Mouse (Mus musculus) megakaryocyte, embryonic 14.5 days (primary cell): ENCODE results near the gene Gm9837. TPM values are rescaled to one million over a fixed set of nuclear protein-coding genes. Genes with fewer than 3 reads are reported as not detected.
A peak's percentile ranks its signal among the peaks of the same experiment; 100 is the strongest.

Experiments used
- H3K27me3 ChIP-seq: replicated peaks from 2 replicates; pipeline ENCODE3; 2012; ENCODE audit warnings: inconsistent platforms
- H3K36me3 ChIP-seq: replicated peaks from 2 replicates; pipeline ENCODE3; 2012; ENCODE audit warnings: low read length, inconsistent platforms, mixed read lengths
- H3K4me1 ChIP-seq: 2 replicates; pipeline ENCODE4 v1.6.1; 2012; ENCODE audit warnings: inconsistent platforms
- H3K4me3 ChIP-seq: replicated peaks from 2 replicates; pipeline ENCODE3; 2012; ENCODE audit warnings: moderate library complexity, mild to moderate bottlenecking, inconsistent platforms
- H3K9me3 ChIP-seq: 2 replicates; pipeline ENCODE4 v1.6.1; 2012; ENCODE audit warnings: inconsistent platforms
- FLI1 ChIP-seq: IDR thresholded peaks from 2 replicates; pipeline ENCODE4 v1.6.1; 2012; ENCODE audit warnings: low read length, inconsistent platforms, mixed read lengths
- GATA1 ChIP-seq: IDR thresholded peaks from 3 replicates; pipeline ENCODE4 v1.6.1; 2012; ENCODE audit warnings: mixed read lengths, low read length, inconsistent platforms, borderline replicate concordance
- polyA plus RNA-seq: library from polyadenylated mRNA; stranded (reverse); fragments of >175 nt; gene quantifications from 2 replicates; pipeline ENCODE4 v1.2.3, GENCODE M21; 2012; ENCODE audit warnings: low replicate concordance; ENCODE audit not compliant: insufficient read depth

The Gm9837 gene
- polyA plus RNA-seq, 1 experiment = not detected

DNA sequence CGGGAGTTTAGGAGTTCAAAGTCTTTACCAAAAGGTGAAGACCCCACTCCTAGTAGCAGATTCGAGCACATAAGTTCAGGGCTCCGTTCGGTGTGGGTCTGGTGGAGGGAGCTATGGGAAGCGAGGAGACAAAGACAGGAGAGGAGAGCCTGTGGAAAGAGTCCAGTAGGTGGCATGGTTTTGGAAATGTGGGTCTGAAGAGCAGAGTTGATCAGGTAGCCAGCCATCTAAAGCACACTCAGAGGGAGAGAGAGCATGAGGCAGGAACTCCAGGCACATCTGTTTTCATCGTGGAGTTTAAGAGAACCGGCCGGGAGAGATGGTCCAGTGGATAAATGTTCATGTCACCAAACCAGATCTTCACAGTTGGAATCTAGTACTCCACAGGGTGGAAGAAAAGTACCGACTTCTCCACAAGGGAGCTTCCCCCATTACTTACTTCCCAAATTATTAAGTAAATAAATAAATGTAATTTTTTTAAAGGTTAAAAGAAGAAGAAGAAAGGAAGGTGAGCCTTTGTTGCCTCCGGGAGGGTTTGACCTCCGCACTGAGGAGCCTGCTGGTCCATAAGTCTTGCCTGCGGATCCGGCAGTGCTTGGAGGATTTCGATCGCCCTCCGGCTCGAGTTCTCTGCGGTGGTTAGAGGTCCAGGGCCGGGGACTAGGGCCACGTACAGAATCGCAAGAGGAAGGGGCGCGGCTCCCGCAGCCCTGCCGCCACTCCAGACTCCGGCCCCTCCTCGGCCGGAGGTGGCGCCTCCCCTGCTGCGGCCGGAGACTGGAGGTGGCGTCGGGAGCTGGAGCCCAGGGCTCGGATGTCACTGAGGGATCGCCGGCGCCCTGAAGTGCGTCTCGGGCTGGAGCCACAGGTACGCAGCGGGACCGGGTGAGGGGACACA is 13.6 kb downstream of the Gm9837 start, which contains the start of the genes Gm10447 and Shroom1:
Gm10447 (minus strand) TSS at position 637 of the 898 bp plus-strand sequence.
Shroom1 (plus strand) TSS at position 732 of the 898 bp plus-strand sequence.
- Histone ChIP-seq H3K4me3 (peak within 1 kb of the TSS; percentile 93), H3K27me3 (peaks cover 77% of the 10 kb centered on the region), H3K36me3 (no peaks in the 10 kb centered on the region), H3K9me3 (peaks cover 10% of the 10 kb centered on the region; the same call in 1 of the 2 replicates), H3K4me1 (peaks cover 20% of the 10 kb centered on the region)
- TF ChIP-seq FLI1 (no peak), GATA1 (no peak)

DNA sequence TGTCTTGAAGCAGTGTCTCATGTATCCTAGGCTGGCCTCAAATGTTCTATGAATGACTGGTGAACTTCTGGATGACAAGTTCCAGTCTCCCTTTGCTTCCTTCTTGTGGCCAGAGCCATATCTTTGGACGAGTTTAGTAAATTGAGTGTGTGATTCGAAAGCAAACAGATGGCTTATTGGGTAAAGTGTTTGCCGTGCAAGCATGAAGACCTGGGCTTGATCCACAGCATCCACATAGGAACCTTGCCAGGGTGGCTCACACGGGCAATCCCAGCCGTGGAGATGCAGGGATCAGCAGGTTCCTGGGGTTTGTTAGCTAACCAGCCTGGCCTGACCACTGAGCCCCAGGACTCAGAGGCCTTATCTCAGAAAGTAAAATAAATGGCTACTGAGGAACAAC is 17.2 kb downstream of the Gm9837 start:
- TF ChIP-seq GATA1 = no peak
- Histone ChIP-seq H3K4me1 (peaks cover 38% of the 10 kb centered on the region), H3K4me3 (no peak overlapping the region), H3K27me3 (peaks cover 69% of the 10 kb centered on the region), H3K9me3 (peaks cover 5% of the 10 kb centered on the region; the same call in 1 of the 2 replicates), H3K36me3 (no peaks in the 10 kb centered on the region)

DNA sequence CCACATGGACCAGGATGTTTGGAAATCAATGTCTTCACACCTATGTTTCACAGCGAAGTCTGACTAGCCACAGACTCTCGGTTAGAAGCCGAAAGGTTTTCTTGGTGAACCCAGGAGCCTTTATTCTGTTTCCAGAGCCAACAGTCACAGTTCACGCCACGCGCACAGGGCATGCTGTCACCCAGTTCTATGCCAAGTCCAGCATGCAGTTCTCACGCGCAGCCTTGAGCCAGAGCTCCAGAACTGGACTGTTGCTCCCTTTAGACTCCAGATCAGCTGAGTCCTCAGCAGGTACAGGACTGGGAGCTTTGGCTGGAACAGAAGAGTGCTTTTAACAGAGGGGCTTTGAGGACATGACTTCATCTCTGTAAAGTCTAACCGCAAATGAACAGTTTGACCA is 17.9 kb downstream of the Gm9837 start:
- Histone ChIP-seq H3K36me3 (no peaks in the 10 kb centered on the region), H3K4me3 (no peak overlapping the region), H3K4me1 (peaks cover 35% of the 10 kb centered on the region), H3K27me3 (peaks cover 62% of the 10 kb centered on the region), H3K9me3 (peaks cover 2% of the 10 kb centered on the region; the same call in 1 of the 2 replicates)
- no peak for TF ChIP-seq GATA1

DNA sequence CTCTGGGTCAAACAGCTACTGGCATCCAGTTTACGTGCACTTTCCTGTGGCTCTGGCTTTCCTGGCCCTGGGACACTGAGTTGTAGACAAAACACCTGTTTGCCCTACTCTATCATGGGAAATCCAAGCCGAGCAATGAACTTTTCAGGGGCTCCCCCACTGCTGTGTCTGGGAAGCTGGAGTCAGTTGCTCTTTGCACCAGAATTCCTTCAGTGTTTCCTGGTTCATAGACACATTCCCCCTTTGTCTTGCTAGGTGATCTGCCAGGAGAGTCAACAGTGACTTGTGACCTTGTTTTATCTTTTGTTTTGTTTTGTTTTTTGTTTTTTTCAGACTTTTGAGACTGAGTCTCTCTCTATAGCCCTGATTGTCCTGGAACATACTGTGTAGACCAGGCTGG is 18.9 kb downstream of the Gm9837 start:
- H3K4me3 ChIP-seq = no peak overlapping the region
- no peaks in the 10 kb centered on the region for H3K9me3 ChIP-seq
- TF ChIP-seq FLI1 = no peak
- no peak for TF ChIP-seq GATA1
- peaks cover 53% of the 10 kb centered on the region for H3K27me3 ChIP-seq
- peaks cover 25% of the 10 kb centered on the region for H3K4me1 ChIP-seq
- no peaks in the 10 kb centered on the region for H3K36me3 ChIP-seq

DNA sequence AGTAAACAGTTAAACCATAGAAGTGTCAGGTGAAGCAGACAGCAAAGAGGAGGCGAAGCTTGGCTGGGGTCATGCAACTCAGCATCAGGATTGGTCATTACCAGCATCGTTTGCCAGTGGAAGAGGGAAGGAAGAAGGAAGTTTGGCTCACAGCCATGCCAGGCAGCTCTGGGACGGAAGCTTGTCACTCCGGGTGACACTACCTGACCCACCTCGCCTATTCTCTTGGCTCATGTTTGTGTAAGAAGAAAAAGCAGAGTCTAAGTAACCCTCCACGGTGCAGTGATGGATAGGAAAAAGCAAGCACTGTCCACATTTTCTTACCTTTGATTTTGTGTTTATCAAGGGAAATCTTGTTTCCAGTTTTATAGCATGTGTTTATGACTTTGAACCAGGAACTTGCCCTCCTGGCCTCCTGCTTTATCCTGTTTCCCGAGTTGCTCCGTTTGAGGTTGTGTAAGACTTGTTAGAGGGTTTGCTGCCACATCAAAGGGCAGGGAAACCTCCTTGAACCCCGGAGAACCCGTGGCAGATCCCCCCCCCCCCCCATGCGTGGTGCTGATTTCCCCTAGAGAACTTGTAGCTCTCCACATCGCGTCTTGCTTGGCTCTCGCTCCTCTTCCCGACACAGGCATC is 20.1 kb downstream of the Gm9837 start:
- H3K9me3 ChIP-seq = no peaks in the 10 kb centered on the region
- H3K4me3 ChIP-seq = no peak overlapping the region
- H3K27me3 ChIP-seq = peaks cover 52% of the 10 kb centered on the region
- TF ChIP-seq GATA1 (no peak), FLI1 (no peak)
- H3K36me3 ChIP-seq = no peaks in the 10 kb centered on the region
- H3K4me1 ChIP-seq = peaks cover 30% of the 10 kb centered on the region

DNA sequence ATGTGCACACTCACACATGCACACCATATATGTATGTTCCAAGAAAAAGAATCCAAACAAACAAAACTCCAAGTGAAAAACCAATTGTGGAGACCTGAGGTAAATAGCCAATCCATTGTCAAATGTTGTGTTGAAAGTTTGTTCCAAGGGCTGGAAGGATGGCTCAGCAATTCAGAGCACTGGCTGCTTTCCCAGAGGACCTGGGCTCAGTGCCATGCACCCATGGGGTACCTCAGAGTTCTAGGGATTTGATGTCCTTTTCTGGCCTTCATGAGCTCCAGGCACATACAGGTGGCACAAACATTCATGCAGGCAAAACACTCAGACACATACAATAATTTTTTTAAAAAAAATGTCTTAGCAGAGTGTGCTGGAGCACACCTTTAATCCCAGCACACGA is 21.8 kb downstream of the Gm9837 start:
- no peaks in the 10 kb centered on the region for H3K9me3 ChIP-seq
- peaks cover 40% of the 10 kb centered on the region for H3K27me3 ChIP-seq
- H3K4me1 ChIP-seq = peaks cover 32% of the 10 kb centered on the region
- no peaks in the 10 kb centered on the region for H3K36me3 ChIP-seq
- TF ChIP-seq GATA1 = no peak
- no peak for TF ChIP-seq FLI1
- H3K4me3 ChIP-seq = no peak overlapping the region

DNA sequence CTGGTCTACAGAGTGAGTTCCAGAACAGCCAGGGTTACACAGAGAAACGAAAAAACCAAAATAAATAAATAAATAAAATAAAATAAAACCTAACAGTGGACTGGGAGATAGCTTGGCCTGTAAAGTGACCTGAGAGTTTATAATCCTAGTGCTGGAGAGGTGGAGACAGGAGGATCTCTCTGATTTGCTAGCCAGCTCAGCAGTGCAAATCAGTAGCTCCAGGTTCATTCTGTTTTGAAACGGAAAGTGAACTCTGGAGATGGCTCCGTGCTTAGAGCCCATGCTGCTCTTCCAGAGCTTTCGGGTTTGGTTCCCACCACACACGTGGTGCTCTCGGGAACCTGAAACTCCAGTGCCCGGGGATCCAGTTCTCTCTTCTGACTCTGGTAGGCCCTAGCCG is 22.3 kb downstream of the Gm9837 start:
- Histone ChIP-seq H3K4me3 (no peak overlapping the region), H3K9me3 (no peaks in the 10 kb centered on the region), H3K27me3 (peaks cover 38% of the 10 kb centered on the region), H3K4me1 (peaks cover 36% of the 10 kb centered on the region), H3K36me3 (no peaks in the 10 kb centered on the region)
- TF ChIP-seq GATA1 (no peak), FLI1 (no peak)

DNA sequence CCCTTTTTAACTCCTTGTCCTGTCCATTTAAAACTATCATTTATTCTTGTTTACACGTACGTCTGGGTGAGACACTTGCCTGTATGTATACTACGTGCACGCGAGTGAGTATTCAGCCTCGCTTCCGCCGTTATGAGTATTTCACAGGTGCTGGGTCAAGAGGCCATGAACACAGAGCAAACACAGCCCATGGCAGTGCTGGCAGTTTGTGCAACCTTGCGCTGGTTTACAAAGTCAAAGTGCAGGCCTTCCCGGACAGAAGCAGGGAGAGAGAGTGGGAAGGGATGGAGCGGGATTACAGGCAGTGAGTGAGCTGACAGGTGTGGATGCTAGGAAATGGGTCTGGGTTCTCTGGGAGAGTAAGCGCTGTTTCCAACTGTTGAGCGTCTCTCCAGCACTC is 24.1 kb downstream of the Gm9837 start:
- Histone ChIP-seq H3K4me1 (peaks cover 52% of the 10 kb centered on the region), H3K27me3 (peaks cover 27% of the 10 kb centered on the region), H3K4me3 (no peak overlapping the region), H3K9me3 (no peaks in the 10 kb centered on the region), H3K36me3 (no peaks in the 10 kb centered on the region)
- TF ChIP-seq FLI1 (no peak), GATA1 (no peak)

DNA sequence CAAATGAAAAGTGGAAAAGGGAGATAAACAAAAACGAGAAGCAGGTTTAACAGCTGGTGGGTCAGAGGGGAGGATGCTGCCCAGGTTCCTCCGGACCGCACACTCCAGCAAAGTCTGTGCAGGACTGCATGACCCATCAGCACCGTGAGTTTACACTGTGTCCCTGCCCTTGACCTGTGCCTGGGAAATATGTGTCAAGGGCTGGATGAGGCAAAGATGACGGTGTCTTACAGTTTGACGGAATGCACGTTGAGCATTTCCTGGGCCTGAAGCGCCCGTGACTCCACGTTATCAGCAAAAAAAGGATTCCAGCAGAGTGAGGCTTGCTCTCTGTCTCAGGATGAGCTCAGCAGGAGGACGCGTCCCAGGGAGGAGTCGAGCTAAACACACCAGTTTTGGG is 24.7 kb downstream of the Gm9837 start:
- H3K9me3 ChIP-seq = no peaks in the 10 kb centered on the region
- TF ChIP-seq FLI1 (no peak), GATA1 (no peak)
- H3K36me3 ChIP-seq = no peaks in the 10 kb centered on the region
- peak overlapping the region; percentile 1 for H3K4me3 ChIP-seq
- H3K4me1 ChIP-seq = peaks cover 55% of the 10 kb centered on the region
- H3K27me3 ChIP-seq = peaks cover 21% of the 10 kb centered on the region

DNA sequence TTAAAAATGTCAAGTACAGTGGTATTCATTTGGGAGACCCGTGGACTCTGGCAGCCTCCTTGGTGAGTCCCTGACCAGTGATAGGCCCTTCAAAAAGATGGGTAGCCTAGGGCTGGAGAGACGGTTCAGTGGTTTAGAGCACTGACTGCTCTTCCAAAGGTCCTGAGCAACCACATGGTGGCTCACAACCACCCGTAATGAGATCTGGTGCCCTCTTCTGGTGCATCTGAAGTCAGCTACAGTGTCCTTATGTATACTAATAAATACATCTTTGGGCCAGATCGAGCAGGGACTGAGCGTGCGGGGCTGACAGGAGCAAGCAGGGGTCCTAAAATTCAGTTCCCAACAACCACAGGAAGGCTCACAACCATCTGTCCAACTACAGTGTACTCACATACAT is 26.4 kb downstream of the Gm9837 start:
- H3K9me3 ChIP-seq = no peaks in the 10 kb centered on the region
- peaks cover 49% of the 10 kb centered on the region for H3K4me1 ChIP-seq
- H3K36me3 ChIP-seq = no peaks in the 10 kb centered on the region
- TF ChIP-seq GATA1 = no peak
- no peak for TF ChIP-seq FLI1
- H3K4me3 ChIP-seq = no peak overlapping the region
- H3K27me3 ChIP-seq = peaks cover 20% of the 10 kb centered on the region
